Mouse (Mus musculus): Measurements from ENCODE around the gene Mettl23. TPM values are rescaled to one million over a fixed set of nuclear protein-coding genes. Genes with fewer than 3 reads are reported as not detected.
A peak's percentile ranks its signal among the peaks of the same experiment; 100 is the strongest.

Gene Mettl23
- total and polyA plus RNA-seq, 2 experiments from 2014 or later, result 63.2 to 77.1 TPM

GRCm38 (mm10) chr11:116880839-116881238 is 37.8 kb downstream of the Mettl23 start:
- no peak overlapping the region for H3K27ac ChIP-seq (ENCODE audit: low read depth)
- TF ChIP-seq CTCF (IDR thresholded peaks at IDR 0.05; ENCODE audit: low read depth) (no peak), EP300 (IDR thresholded peaks at IDR 0.05; ENCODE audit: low read depth) (no peak)
- H3K4me2 ChIP-seq (ENCODE audit: low read depth, low read length), result no peak overlapping the region
- H3K9me3 ChIP-seq (replicated peaks; ENCODE audit: control insufficient read depth, low read length), result no peaks in the 10 kb centered on the region
- no peak overlapping the region for H3K4me3 ChIP-seq (ENCODE audit: low read depth, low read length)
- H3K27me3 ChIP-seq (ENCODE audit: control insufficient read depth, insufficient read depth, low read length), result 0 out of 2 replicates have a peak, but pooled peaks cover under 1% of the 10 kb centered on the region
- WGBS, result 61% methylated on average over 7 of the region's 7 CpGs
- DNase-seq (ENCODE audit: low spot score) (no peak), ATAC-seq (ENCODE audit: insufficient read depth, low read depth) (no peak)
- 0 out of 2 replicates have a peak, but pooled peaks cover 4% of the 10 kb centered on the region for H3K4me1 ChIP-seq (ENCODE audit: control insufficient read depth, insufficient read depth)
- no peaks in the 10 kb centered on the region; the same call in 1 of the 2 replicates for H3K36me3 ChIP-seq (replicated peaks; ENCODE audit: control insufficient read depth, insufficient read depth, low read length)
- no peak overlapping the region for H3K9ac ChIP-seq (replicated peaks; ENCODE audit: low read depth, low read length)

DNA sequence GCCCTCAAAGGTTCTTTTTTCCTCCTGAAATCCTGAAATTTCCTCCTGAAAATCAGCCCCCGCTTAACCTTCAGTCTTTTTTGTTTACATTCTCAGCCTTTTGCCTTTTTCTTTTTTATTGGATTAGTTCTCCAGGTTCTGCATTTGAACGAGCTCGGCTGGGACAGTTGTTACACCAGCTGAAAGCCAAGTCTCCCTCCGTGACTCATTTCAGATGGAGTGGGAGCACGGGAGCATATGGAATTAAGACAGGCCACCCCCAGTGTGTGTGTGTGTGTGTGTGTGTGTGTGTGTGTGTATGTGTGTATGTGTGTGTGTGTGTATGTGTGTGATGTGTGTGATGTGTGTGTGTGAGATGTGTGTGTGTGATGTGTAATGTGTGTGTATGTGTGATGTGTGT is 38.4 kb downstream of the Mettl23 start:
- H3K9me3 ChIP-seq (replicated peaks; ENCODE audit: control insufficient read depth, low read length), result no peaks in the 10 kb centered on the region
- 74% methylated on average over 5 of the region's 5 CpGs for WGBS
- TF ChIP-seq EP300 (IDR thresholded peaks at IDR 0.05; ENCODE audit: low read depth) (no peak), CTCF (IDR thresholded peaks at IDR 0.05; ENCODE audit: low read depth) (no peak)
- peaks cover 6% of the 10 kb centered on the region; the same call in 1 of the 2 replicates for H3K27me3 ChIP-seq (ENCODE audit: control insufficient read depth, insufficient read depth, low read length)
- no peak for ATAC-seq (ENCODE audit: insufficient read depth, low read depth)
- no peak overlapping the region for H3K4me3 ChIP-seq (ENCODE audit: low read depth, low read length)
- no peak overlapping the region for H3K27ac ChIP-seq (ENCODE audit: low read depth)
- H3K4me1 ChIP-seq (ENCODE audit: control insufficient read depth, insufficient read depth), result 0 out of 2 replicates have a peak, but pooled peaks cover 5% of the 10 kb centered on the region
- no peak overlapping the region for H3K9ac ChIP-seq (replicated peaks; ENCODE audit: low read depth, low read length)
- no peak overlapping the region for H3K4me2 ChIP-seq (ENCODE audit: low read depth, low read length)
- no peaks in the 10 kb centered on the region for H3K36me3 ChIP-seq (replicated peaks; ENCODE audit: control insufficient read depth, insufficient read depth, low read length)
- DNase-seq (ENCODE audit: low spot score), result no peak

- Histone ChIP-seq H3K4me2 (ENCODE audit: low read depth, low read length) (no peak overlapping the region), H3K4me1 (ENCODE audit: control insufficient read depth, insufficient read depth) (0 out of 2 replicates have a peak, but pooled peaks cover 5% of the 10 kb centered on the region), H3K36me3 (replicated peaks; ENCODE audit: control insufficient read depth, insufficient read depth, low read length) (no peaks in the 10 kb centered on the region), H3K9me3 (replicated peaks; ENCODE audit: control insufficient read depth, low read length) (no peaks in the 10 kb centered on the region), H3K27me3 (ENCODE audit: control insufficient read depth, insufficient read depth, low read length) (peaks cover 14% of the 10 kb centered on the region), H3K9ac (replicated peaks; ENCODE audit: low read depth, low read length) (no peak overlapping the region), H3K4me3 (ENCODE audit: low read depth, low read length) (no peak overlapping the region), H3K27ac (ENCODE audit: low read depth) (no peak overlapping the region)
- peak; percentile 1 for DNase-seq (ENCODE audit: low spot score)
- WGBS, result 80% methylated on average over 10 of the region's 10 CpGs
- no peak for ATAC-seq (ENCODE audit: insufficient read depth, low read depth)
- TF ChIP-seq CTCF (IDR thresholded peaks at IDR 0.05; ENCODE audit: low read depth), result no peak
- TF ChIP-seq EP300 (IDR thresholded peaks at IDR 0.05; ENCODE audit: low read depth), result no peak
Observed at GRCm38 (mm10) chr11:116882446-116882845, 39.4 kb downstream of the Mettl23 start.

DNA sequence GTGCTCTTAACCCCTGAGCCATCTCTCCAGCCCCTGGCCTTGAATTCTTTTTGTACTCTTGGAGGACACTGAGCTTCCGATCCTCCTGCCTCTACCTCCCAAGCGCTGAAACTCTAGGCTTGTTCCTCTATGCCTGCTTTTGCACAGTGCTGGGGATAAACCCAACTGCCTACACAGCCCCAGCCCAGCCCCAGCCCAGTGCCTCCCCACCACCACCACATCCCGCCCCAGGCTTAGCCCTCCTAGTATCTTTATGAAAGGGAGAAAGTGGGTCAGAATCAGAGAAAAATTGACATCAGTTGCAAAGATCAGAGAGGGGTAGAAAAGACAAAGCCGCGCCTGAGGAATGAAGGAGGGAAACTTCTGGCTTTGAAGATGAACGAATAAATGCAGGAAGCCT is 41.0 kb downstream of the Mettl23 start:
- no peak overlapping the region for H3K27ac ChIP-seq (ENCODE audit: low read depth)
- no peak for TF ChIP-seq EP300 (IDR thresholded peaks at IDR 0.05; ENCODE audit: low read depth)
- TF ChIP-seq CTCF (IDR thresholded peaks at IDR 0.05; ENCODE audit: low read depth), result no peak
- H3K9ac ChIP-seq (replicated peaks; ENCODE audit: low read depth, low read length), result no peak overlapping the region
- WGBS, result 80% methylated on average over 6 of the region's 6 CpGs
- ATAC-seq (ENCODE audit: insufficient read depth, low read depth) (no peak), DNase-seq (ENCODE audit: low spot score) (no peak)
- no peaks in the 10 kb centered on the region for H3K36me3 ChIP-seq (replicated peaks; ENCODE audit: control insufficient read depth, insufficient read depth, low read length)
- H3K27me3 ChIP-seq (ENCODE audit: control insufficient read depth, insufficient read depth, low read length), result peaks cover 14% of the 10 kb centered on the region
- no peaks in the 10 kb centered on the region for H3K9me3 ChIP-seq (replicated peaks; ENCODE audit: control insufficient read depth, low read length)
- H3K4me1 ChIP-seq (ENCODE audit: control insufficient read depth, insufficient read depth), result 0 out of 2 replicates have a peak, but pooled peaks cover 5% of the 10 kb centered on the region
- no peak overlapping the region for H3K4me3 ChIP-seq (ENCODE audit: low read depth, low read length)
- H3K4me2 ChIP-seq (ENCODE audit: low read depth, low read length), result no peak overlapping the region

DNA sequence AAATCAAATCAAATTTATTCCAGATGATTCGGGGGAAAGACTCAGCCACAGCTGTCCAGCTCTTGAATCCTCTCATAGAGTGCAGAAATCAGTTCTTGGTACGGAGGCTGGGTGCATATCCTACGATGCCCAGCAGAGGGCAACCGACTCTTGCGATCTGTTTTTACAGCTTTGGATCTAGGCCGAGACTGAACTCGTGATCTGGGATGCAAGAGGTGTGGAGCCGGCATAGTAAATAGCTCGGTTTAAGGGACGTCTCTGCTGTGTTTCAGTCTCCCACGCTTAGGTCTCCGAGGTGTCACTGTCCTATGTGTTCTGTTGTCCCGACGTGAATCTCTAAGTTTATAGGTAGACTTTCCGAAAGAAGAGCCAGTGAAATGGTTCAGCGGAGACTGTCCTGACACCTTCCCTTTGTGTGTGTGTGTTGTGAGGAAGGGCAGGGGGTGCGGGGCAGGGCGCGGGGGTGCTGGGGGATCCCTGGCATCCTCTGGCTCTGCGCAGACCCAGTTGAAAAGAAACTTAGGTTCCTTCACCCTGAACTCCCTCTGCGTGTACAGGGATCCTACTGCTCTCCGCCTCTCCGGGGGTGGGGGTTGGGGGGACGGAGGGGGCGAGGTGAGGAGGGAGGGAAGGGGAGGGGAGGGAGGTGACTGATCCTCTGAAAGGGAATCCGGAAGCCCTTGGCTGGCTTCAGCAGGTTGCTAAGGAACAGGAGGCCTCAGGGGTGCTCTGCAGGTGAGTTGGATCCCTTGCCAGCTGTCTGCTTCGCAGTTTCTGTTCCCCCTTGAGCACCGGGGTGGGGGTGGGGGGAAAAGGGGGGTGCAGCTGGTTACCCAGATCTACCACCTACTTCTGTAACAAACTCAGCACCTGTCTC is 42.4 kb downstream of the Mettl23 start:
- H3K9me3 ChIP-seq (replicated peaks; ENCODE audit: control insufficient read depth, low read length), result no peaks in the 10 kb centered on the region
- WGBS, result 3% methylated on average over 27 of the region's 28 CpGs

More for the DNA sequence above, 42.4 kb downstream of the Mettl23 start:
- ATAC-seq (ENCODE audit: insufficient read depth, low read depth) (peak; percentile 77), DNase-seq (ENCODE audit: low spot score) (peak; percentile 77)
- H3K27me3 ChIP-seq (ENCODE audit: control insufficient read depth, insufficient read depth, low read length), result peaks cover 14% of the 10 kb centered on the region
- peak overlapping the region; percentile 58 for H3K4me2 ChIP-seq (ENCODE audit: low read depth, low read length)
- no peaks in the 10 kb centered on the region for H3K36me3 ChIP-seq (replicated peaks; ENCODE audit: control insufficient read depth, insufficient read depth, low read length)
- no peak overlapping the region for H3K27ac ChIP-seq (ENCODE audit: low read depth)
- TF ChIP-seq EP300 (IDR thresholded peaks at IDR 0.05; ENCODE audit: low read depth), result no peak
- peak; percentile 95 for TF ChIP-seq CTCF (IDR thresholded peaks at IDR 0.05; ENCODE audit: low read depth)
- peak overlapping the region; percentile 25 for H3K4me3 ChIP-seq (ENCODE audit: low read depth, low read length)
- 0 out of 2 replicates have a peak, but pooled peaks cover 5% of the 10 kb centered on the region for H3K4me1 ChIP-seq (ENCODE audit: control insufficient read depth, insufficient read depth)
- no peak overlapping the region for H3K9ac ChIP-seq (replicated peaks; ENCODE audit: low read depth, low read length)

Measured in heart, postnatal 0 days (tissue).